Mouse (Mus musculus): ENCODE data around the gene Tnrc6b.

- TF ChIP-seq CTCF (IDR thresholded peaks at IDR 0.05; ENCODE audit: control insufficient read depth, insufficient read depth, insufficient read length) (no peak), CEBPB (IDR thresholded peaks at IDR 0.05; ENCODE audit: low read depth) (no peak), MYOG (IDR thresholded peaks at IDR 0.05; ENCODE audit: control insufficient read depth, extremely low read depth, insufficient read length) (no peak), USF1 (IDR thresholded peaks at IDR 0.05; ENCODE audit: low read depth) (no peak)
These were observed 96.0 kb downstream of the Tnrc6b start for GRCm38 (mm10) chr15:80807162-80807561.
